Mouse (Mus musculus): Measurements from ENCODE around the gene Sesn1. TPM values are rescaled to one million over a fixed set of nuclear protein-coding genes. Genes with fewer than 3 reads are reported as not detected.

Gene Sesn1
- polyA plus RNA-seq, 1 experiment from 2014 or later: 29.2 TPM

- ATAC-seq (ENCODE audit: low read depth): no peak
- no peaks in the 10 kb centered on the region; the same call in 1 of the 2 replicates for H3K36me3 ChIP-seq (ENCODE audit: control insufficient read depth, insufficient read depth, low read length)
- H3K4me3 ChIP-seq (ENCODE audit: low read length): no peak overlapping the region
- 93% methylated on average over 8 of the region's 8 CpGs for WGBS
- no peak overlapping the region for H3K27ac ChIP-seq (ENCODE audit: low read length)
- H3K9ac ChIP-seq (ENCODE audit: low read length): no peak overlapping the region
- H3K9me3 ChIP-seq (ENCODE audit: control insufficient read depth, low read length): peaks cover 4% of the 10 kb centered on the region
- H3K4me1 ChIP-seq (replicated peaks; ENCODE audit: control insufficient read depth, insufficient read depth, low read length): no peaks in the 10 kb centered on the region
- no peaks in the 10 kb centered on the region for H3K27me3 ChIP-seq (ENCODE audit: control insufficient read depth, insufficient read depth, low read depth, low read length)
- no peak overlapping the region for H3K4me2 ChIP-seq (ENCODE audit: low read depth, low read length)
These were observed 38.0 kb downstream of the Sesn1 start for GRCm38 (mm10) chr10:41847737-41848136.

- Histone ChIP-seq H3K4me2 (ENCODE audit: low read depth, low read length) (no peak overlapping the region), H3K27ac (ENCODE audit: low read length) (no peak overlapping the region), H3K4me1 (replicated peaks; ENCODE audit: control insufficient read depth, insufficient read depth, low read length) (no peaks in the 10 kb centered on the region), H3K9ac (ENCODE audit: low read length) (no peak overlapping the region), H3K4me3 (ENCODE audit: low read length) (no peak overlapping the region), H3K36me3 (ENCODE audit: control insufficient read depth, insufficient read depth, low read length) (no peaks in the 10 kb centered on the region; the same call in 1 of the 2 replicates), H3K27me3 (ENCODE audit: control insufficient read depth, insufficient read depth, low read depth, low read length) (no peaks in the 10 kb centered on the region), H3K9me3 (ENCODE audit: control insufficient read depth, low read length) (peaks cover 4% of the 10 kb centered on the region)
- 52% methylated on average over 2 of the region's 2 CpGs for WGBS
- no peak for ATAC-seq (ENCODE audit: low read depth)
These were observed 39.0 kb downstream of the Sesn1 start for GRCm38 (mm10) chr10:41848721-41849120.

- H3K4me1 ChIP-seq (replicated peaks; ENCODE audit: control insufficient read depth, insufficient read depth, low read length): no peaks in the 10 kb centered on the region
- no peak overlapping the region for H3K4me2 ChIP-seq (ENCODE audit: low read depth, low read length)
- no peaks in the 10 kb centered on the region for H3K27me3 ChIP-seq (ENCODE audit: control insufficient read depth, insufficient read depth, low read depth, low read length)
- no peaks in the 10 kb centered on the region for H3K9me3 ChIP-seq (ENCODE audit: control insufficient read depth, low read length)
- H3K36me3 ChIP-seq (ENCODE audit: control insufficient read depth, insufficient read depth, low read length): no peaks in the 10 kb centered on the region
- ATAC-seq (ENCODE audit: low read depth): no peak
- H3K9ac ChIP-seq (ENCODE audit: low read length): no peak overlapping the region
- H3K4me3 ChIP-seq (ENCODE audit: low read length): no peak overlapping the region
- H3K27ac ChIP-seq (ENCODE audit: low read length): no peak overlapping the region
These were observed 50.1 kb downstream of the Sesn1 start for GRCm38 (mm10) chr10:41859820-41860219.

GRCm38 (mm10) chr10:41860275-41860688 is 50.5 kb downstream of the Sesn1 start:
- H3K27me3 ChIP-seq (ENCODE audit: control insufficient read depth, insufficient read depth, low read depth, low read length): no peaks in the 10 kb centered on the region
- H3K36me3 ChIP-seq (ENCODE audit: control insufficient read depth, insufficient read depth, low read length): no peaks in the 10 kb centered on the region
- H3K4me1 ChIP-seq (replicated peaks; ENCODE audit: control insufficient read depth, insufficient read depth, low read length): no peaks in the 10 kb centered on the region
- H3K4me2 ChIP-seq (ENCODE audit: low read depth, low read length): no peak overlapping the region
- no peaks in the 10 kb centered on the region for H3K9me3 ChIP-seq (ENCODE audit: control insufficient read depth, low read length)
- H3K9ac ChIP-seq (ENCODE audit: low read length): no peak overlapping the region
- no peak for ATAC-seq (ENCODE audit: low read depth)
- no peak overlapping the region for H3K4me3 ChIP-seq (ENCODE audit: low read length)
- WGBS: 79% methylated on average over 2 of the region's 2 CpGs
- H3K27ac ChIP-seq (ENCODE audit: low read length): no peak overlapping the region

- H3K4me3 ChIP-seq (ENCODE audit: low read length): no peak overlapping the region
- H3K4me1 ChIP-seq (replicated peaks; ENCODE audit: control insufficient read depth, insufficient read depth, low read length): peaks cover 4% of the 10 kb centered on the region; the same call in 1 of the 2 replicates
- H3K9ac ChIP-seq (ENCODE audit: low read length): no peak overlapping the region
- H3K4me2 ChIP-seq (ENCODE audit: low read depth, low read length): no peak overlapping the region
- no peaks in the 10 kb centered on the region for H3K9me3 ChIP-seq (ENCODE audit: control insufficient read depth, low read length)
- 50% methylated on average over 2 of the region's 2 CpGs for WGBS
- H3K36me3 ChIP-seq (ENCODE audit: control insufficient read depth, insufficient read depth, low read length): no peaks in the 10 kb centered on the region
- no peak for ATAC-seq (ENCODE audit: low read depth)
- no peak overlapping the region for H3K27ac ChIP-seq (ENCODE audit: low read length)
- H3K27me3 ChIP-seq (ENCODE audit: control insufficient read depth, insufficient read depth, low read depth, low read length): no peaks in the 10 kb centered on the region
These were observed 53.3 kb downstream of the Sesn1 start for GRCm38 (mm10) chr10:41863053-41863452.

GRCm38 (mm10) chr10:41866069-41866837 is 56.5 kb downstream of the Sesn1 start:
- no peaks in the 10 kb centered on the region for H3K27me3 ChIP-seq (ENCODE audit: control insufficient read depth, insufficient read depth, low read depth, low read length)
- no peaks in the 10 kb centered on the region for H3K9me3 ChIP-seq (ENCODE audit: control insufficient read depth, low read length)
- no peaks in the 10 kb centered on the region for H3K36me3 ChIP-seq (ENCODE audit: control insufficient read depth, insufficient read depth, low read length)
- no peak overlapping the region for H3K27ac ChIP-seq (ENCODE audit: low read length)
- no peak overlapping the region for H3K4me2 ChIP-seq (ENCODE audit: low read depth, low read length)
- WGBS: 10% methylated on average over 3 of the region's 3 CpGs
- H3K4me1 ChIP-seq (replicated peaks; ENCODE audit: control insufficient read depth, insufficient read depth, low read length): peaks cover 7% of the 10 kb centered on the region; the same call in 1 of the 2 replicates
- no peak overlapping the region for H3K4me3 ChIP-seq (ENCODE audit: low read length)
- H3K9ac ChIP-seq (ENCODE audit: low read length): no peak overlapping the region
- peak; percentile 47; the same call in 1 of the 2 replicates for ATAC-seq (ENCODE audit: low read depth)

GRCm38 (mm10) chr10:41866838-41867154 is 57.1 kb downstream of the Sesn1 start:
- Histone ChIP-seq H3K27ac (ENCODE audit: low read length) (no peak overlapping the region), H3K27me3 (ENCODE audit: control insufficient read depth, insufficient read depth, low read depth, low read length) (no peaks in the 10 kb centered on the region)

GRCm38 (mm10) chr10:41867956-41868355 is 58.2 kb downstream of the Sesn1 start:
- Histone ChIP-seq H3K36me3 (ENCODE audit: control insufficient read depth, insufficient read depth, low read length) (no peaks in the 10 kb centered on the region), H3K27ac (ENCODE audit: low read length) (no peak overlapping the region), H3K27me3 (ENCODE audit: control insufficient read depth, insufficient read depth, low read depth, low read length) (no peaks in the 10 kb centered on the region), H3K9ac (ENCODE audit: low read length) (no peak overlapping the region), H3K4me3 (ENCODE audit: low read length) (no peak overlapping the region), H3K4me1 (replicated peaks; ENCODE audit: control insufficient read depth, insufficient read depth, low read length) (peaks cover 7% of the 10 kb centered on the region; the same call in 1 of the 2 replicates), H3K9me3 (ENCODE audit: control insufficient read depth, low read length) (no peaks in the 10 kb centered on the region), H3K4me2 (ENCODE audit: low read depth, low read length) (no peak overlapping the region)
- ATAC-seq (ENCODE audit: low read depth): no peak
- WGBS: 71% methylated on average over 5 of the region's 5 CpGs

More at GRCm38 (mm10) chr10:41866838-41867154, 57.1 kb downstream of the Sesn1 start:
- no peaks in the 10 kb centered on the region for H3K36me3 ChIP-seq (ENCODE audit: control insufficient read depth, insufficient read depth, low read length)
- no peak for ATAC-seq (ENCODE audit: low read depth)
- no peak overlapping the region for H3K4me3 ChIP-seq (ENCODE audit: low read length)
- H3K9ac ChIP-seq (ENCODE audit: low read length): no peak overlapping the region
- H3K4me1 ChIP-seq (replicated peaks; ENCODE audit: control insufficient read depth, insufficient read depth, low read length): peaks cover 7% of the 10 kb centered on the region; the same call in 1 of the 2 replicates
- no peak overlapping the region for H3K4me2 ChIP-seq (ENCODE audit: low read depth, low read length)
- H3K9me3 ChIP-seq (ENCODE audit: control insufficient read depth, low read length): no peaks in the 10 kb centered on the region

GRCm38 (mm10) chr10:41870101-41870500 is 60.4 kb downstream of the Sesn1 start:
- Histone ChIP-seq H3K9me3 (ENCODE audit: control insufficient read depth, low read length) (no peaks in the 10 kb centered on the region), H3K36me3 (ENCODE audit: control insufficient read depth, insufficient read depth, low read length) (no peaks in the 10 kb centered on the region), H3K4me1 (replicated peaks; ENCODE audit: control insufficient read depth, insufficient read depth, low read length) (peaks cover 7% of the 10 kb centered on the region; the same call in 1 of the 2 replicates), H3K4me2 (ENCODE audit: low read depth, low read length) (no peak overlapping the region), H3K9ac (ENCODE audit: low read length) (no peak overlapping the region), H3K27ac (ENCODE audit: low read length) (no peak overlapping the region), H3K27me3 (ENCODE audit: control insufficient read depth, insufficient read depth, low read depth, low read length) (no peaks in the 10 kb centered on the region), H3K4me3 (ENCODE audit: low read length) (no peak overlapping the region)
- no peak for ATAC-seq (ENCODE audit: low read depth)
- WGBS: 37% methylated on average over 2 of the region's 2 CpGs

Data from lung, embryonic 16.5 days (tissue).